In genomic region chr5:113153508-113153830, GRCm38 (mm10) we compare ENCODE assay signal across 9 mouse cellular contexts.
DNase-seq lines count a peak whose midpoint lies in the region; ATAC-seq lines count a peak whose summit lies in the region.
"Had no signal": no experiment of that assay in that cellular context is flagged by ENCODE, and none has a peak within 500 bp of the region (broad histone marks: within the 10 kb centered on the region; RNA-seq: fewer than 3 reads in every experiment).

No protein-coding gene starts in this region.

- no peak overlapping the region for H3K4me3 ChIP-seq in heart, embryonic 11.5 days (ENCODE audit: low read depth, low read length)
- H3K4me3 ChIP-seq in liver, embryonic 12.5 days, result no peak overlapping the region
- no peak overlapping the region for H3K4me3 ChIP-seq in forebrain, embryonic 16.5 days (replicated peaks; ENCODE audit: low read length)
- no peak overlapping the region for H3K4me3 ChIP-seq in stomach, embryonic 14.5 days (ENCODE audit: low read depth, low read length)

- H3K27ac ChIP-seq in heart, embryonic 11.5 days (ENCODE audit: low read depth, low read length), result no peak overlapping the region
- 0 out of 2 replicates have a peak overlapping the region, but pooled peaks have one; percentile 26 for H3K27ac ChIP-seq in liver, embryonic 12.5 days
- no peak overlapping the region for H3K27ac ChIP-seq in forebrain, embryonic 16.5 days (ENCODE audit: low read length)
- peak overlapping the region; percentile 91 for H3K27ac ChIP-seq in stomach, embryonic 14.5 days (ENCODE audit: low read length)

- no peak for DNase-seq in heart, postnatal 36 days
- DNase-seq in liver, result no peak
- DNase-seq in left cerebral cortex, postnatal 10 days (ENCODE audit: extremely low spot score in 1 of 2, low spot score in 2 of 2), result no peak
- no peak for DNase-seq in adrenal gland, adult (ENCODE audit: inconsistent age in 2 of 2, low spot score in 1 of 2)
- DNase-seq: gastrocnemius, postnatal 14 days had no signal

- H3K36me3 ChIP-seq in heart, embryonic 11.5 days (ENCODE audit: control insufficient read depth, insufficient read depth, low read length), result no peaks in the 10 kb centered on the region
- H3K36me3 ChIP-seq in liver, embryonic 12.5 days, result no peaks in the 10 kb centered on the region
- no peaks in the 10 kb centered on the region for H3K36me3 ChIP-seq in forebrain, embryonic 16.5 days (ENCODE audit: control insufficient read depth, insufficient read depth)
- H3K36me3 ChIP-seq in stomach, embryonic 14.5 days (ENCODE audit: control insufficient read depth, insufficient read depth, low read length), result no peaks in the 10 kb centered on the region

- no peak for ATAC-seq in heart, embryonic 11.5 days (replicated peaks; ENCODE audit: insufficient number of reproducible peaks, low FRiP score, low TSS enrichment)
- no peak for ATAC-seq in liver, embryonic 12.5 days
- no peak for ATAC-seq in forebrain, embryonic 16.5 days
- no peak for ATAC-seq in stomach, embryonic 14.5 days (ENCODE audit: insufficient number of reproducible peaks, insufficient read depth, low FRiP score, low read depth)

- no peaks in the 10 kb centered on the region for H3K9me3 ChIP-seq in heart, embryonic 11.5 days (replicated peaks; ENCODE audit: control insufficient read depth, low read length)
- H3K9me3 ChIP-seq in liver, embryonic 12.5 days (replicated peaks), result no peaks in the 10 kb centered on the region
- no peaks in the 10 kb centered on the region for H3K9me3 ChIP-seq in forebrain, embryonic 16.5 days (ENCODE audit: control insufficient read depth, low read length)
- H3K9me3 ChIP-seq in stomach, embryonic 14.5 days (ENCODE audit: control insufficient read depth, low read depth, low read length), result no peaks in the 10 kb centered on the region

- intact Hi-C loops in heart, postnatal 36 days (cut with DNase I), result no loop called here
- intact Hi-C loops in left cerebral cortex, postnatal 10 days (cut with DNase I), result no loop called here

- WGBS in heart, embryonic 11.5 days (ENCODE audit: insufficient replicate concordance), result 86% methylated on average over 5 of the region's 5 CpGs
- WGBS in liver, embryonic 12.5 days (ENCODE audit: insufficient replicate concordance), result 81% methylated on average over 5 of the region's 5 CpGs
- 83% methylated on average over 5 of the region's 5 CpGs for WGBS in forebrain, embryonic 16.5 days
- 64% methylated on average over 5 of the region's 5 CpGs for WGBS in stomach, embryonic 14.5 days

- 0 out of 2 replicates have a peak overlapping the region, but pooled peaks have one; percentile 40 for H3K9ac ChIP-seq in heart, embryonic 11.5 days (ENCODE audit: low read depth, low read length)
- H3K9ac ChIP-seq in liver, embryonic 12.5 days, result no peak overlapping the region
- 0 out of 2 replicates have a peak overlapping the region, but pooled peaks have one; percentile 23 for H3K9ac ChIP-seq in forebrain, embryonic 16.5 days (replicated peaks; ENCODE audit: low read depth, low read length)
- no peak overlapping the region for H3K9ac ChIP-seq in stomach, embryonic 14.5 days (replicated peaks; ENCODE audit: low read depth, low read length)

- no peak overlapping the region for H3K4me2 ChIP-seq in heart, embryonic 11.5 days
- H3K4me2 ChIP-seq in liver, embryonic 12.5 days, result no peak overlapping the region
- no peak overlapping the region for H3K4me2 ChIP-seq in forebrain, embryonic 16.5 days (ENCODE audit: low read length)
- H3K4me2 ChIP-seq in stomach, embryonic 14.5 days (replicated peaks; ENCODE audit: low read depth, low read length), result no peak overlapping the region

- peaks cover 33% of the 10 kb centered on the region for H3K4me1 ChIP-seq in heart, embryonic 11.5 days (ENCODE audit: control insufficient read depth, insufficient read depth, low read length)
- H3K4me1 ChIP-seq in liver, embryonic 12.5 days, result peaks cover 44% of the 10 kb centered on the region
- H3K4me1 ChIP-seq in forebrain, embryonic 16.5 days (replicated peaks; ENCODE audit: control insufficient read depth, insufficient read depth, low read length), result peaks cover 23% of the 10 kb centered on the region
- peaks cover 30% of the 10 kb centered on the region for H3K4me1 ChIP-seq in stomach, embryonic 14.5 days (ENCODE audit: control insufficient read depth, insufficient read depth, low read length)

- H3K27me3 ChIP-seq in heart, embryonic 11.5 days (ENCODE audit: control insufficient read depth, insufficient read depth, low read length), result no peaks in the 10 kb centered on the region
- no peaks in the 10 kb centered on the region for H3K27me3 ChIP-seq in liver, embryonic 12.5 days (replicated peaks)
- H3K27me3 ChIP-seq in forebrain, embryonic 16.5 days (replicated peaks; ENCODE audit: control insufficient read depth, insufficient read depth, low read length), result no peaks in the 10 kb centered on the region
- no peaks in the 10 kb centered on the region for H3K27me3 ChIP-seq in stomach, embryonic 14.5 days (ENCODE audit: control insufficient read depth, insufficient read depth, low read length)

Comparison
In these comparisons a context has a peak if more than half of its experiments do, and no peak if none do; other contexts are left out.
1. H3K27ac ChIP-seq: peak in liver, embryonic 12.5 days (single experiment) and stomach, embryonic 14.5 days (single experiment); none in heart, embryonic 11.5 days (single experiment) and forebrain, embryonic 16.5 days (single experiment).
2. H3K9ac ChIP-seq: peak in heart, embryonic 11.5 days (single experiment) and forebrain, embryonic 16.5 days (single experiment); none in liver, embryonic 12.5 days (single experiment) and stomach, embryonic 14.5 days (single experiment).